Mouse (Mus musculus) layer of hippocampus, adult 8-10 months (tissue): ENCODE data around the gene Mfap2. TPM values are rescaled to one million over a fixed set of nuclear protein-coding genes. Genes with fewer than 3 reads are reported as not detected.
A peak's percentile ranks its signal among the peaks of the same experiment; 100 is the strongest.

Source experiments
- DNase-seq, 2 experiments: peaks; one replicate each; pipeline ENCODE4 v3.0.0; 2022; ENCODE audit warnings: low spot score in 2 of 2
- total RNA-seq, 4 experiments: library from RNA; stranded (reverse); gene quantifications; 2 replicates each; pipeline ENCODE4 v1.2.4; 2022

Gene Mfap2
- total RNA-seq, 4 experiments from 2014 or later = 4.2 to 6.6 (median 5.5) TPM

- no peak for DNase-seq
Observed at GRCm38 (mm10) chr4:141024992-141025391, 14.8 kb downstream of the Mfap2 start.

- DNase-seq = no peak
Observed at GRCm38 (mm10) chr4:141030541-141031206, 20.5 kb downstream of the Mfap2 start.

- peak; percentile 72 to 81 for DNase-seq
Observed at GRCm38 (mm10) chr4:141031733-141032132, 21.5 kb downstream of the Mfap2 start.

GRCm38 (mm10) chr4:141033606-141034549 is 23.7 kb downstream of the Mfap2 start:
- no peak for DNase-seq

GRCm38 (mm10) chr4:141041117-141041516 is 30.9 kb downstream of the Mfap2 start:
- no peak for DNase-seq

- DNase-seq = no peak
Observed at GRCm38 (mm10) chr4:141044816-141045215, 34.6 kb downstream of the Mfap2 start.

GRCm38 (mm10) chr4:141048810-141049475 is 38.7 kb downstream of the Mfap2 start:
- no peak for DNase-seq

- DNase-seq = peak in 1 of 2 experiments; percentile 61
Observed at GRCm38 (mm10) chr4:141049476-141049835, 39.2 kb downstream of the Mfap2 start.

GRCm38 (mm10) chr4:141052442-141052841 is 42.2 kb downstream of the Mfap2 start:
- DNase-seq = no peak

GRCm38 (mm10) chr4:141053138-141053537 is 42.9 kb downstream of the Mfap2 start:
- no peak for DNase-seq

- DNase-seq = peak; percentile 78 to 79
Observed at GRCm38 (mm10) chr4:141053568-141054161, 43.4 kb downstream of the Mfap2 start.

- no peak for DNase-seq
Observed at GRCm38 (mm10) chr4:141056970-141057369, 46.8 kb downstream of the Mfap2 start.

- DNase-seq = no peak
Observed at GRCm38 (mm10) chr4:141058835-141059234, 48.6 kb downstream of the Mfap2 start.

- no peak for DNase-seq
Observed at GRCm38 (mm10) chr4:141059616-141060425, 49.6 kb downstream of the Mfap2 start.

- DNase-seq = peak; percentile 97 to 99
Observed at GRCm38 (mm10) chr4:141060426-141061301, 50.4 kb downstream of the Mfap2 start, which contains the start of gene Crocc. Gene Crocc (minus strand): TSS chr4:141060550.

- no peak for DNase-seq
Observed at GRCm38 (mm10) chr4:141064104-141064659, 54.0 kb downstream of the Mfap2 start.

GRCm38 (mm10) chr4:141065123-141065522 is 54.9 kb downstream of the Mfap2 start:
- DNase-seq = peak; percentile 76 to 84
